Mouse (Mus musculus): ENCODE data around the gene Kcnk5. TPM values are rescaled to one million over a fixed set of nuclear protein-coding genes. Genes with fewer than 3 reads are reported as not detected.
A peak's percentile ranks its signal among the peaks of the same experiment; 100 is the strongest.

Kcnk5 gene
- total RNA-seq (2021): under 1 TPM; 0.28 to 0.70 TPM
- long read RNA-seq, experiment 1, partial matches to known transcripts: 0 of 3 reads
- long read RNA-seq, experiment 1, other reads (novel, unspliced or antisense): 2 of 3 reads
- long read RNA-seq, experiment 2: 0 reads

GRCm38 (mm10) chr14:20181466-20181921, at the start of gene Kcnk5:
Gene Kcnk5 (minus strand): TSS chr14:20181809.
- peak; percentile 82 for DNase-seq

- no peak for DNase-seq
These were observed 48.5 kb upstream of the Kcnk5 start for GRCm38 (mm10) chr14:20230063-20230491.

GRCm38 (mm10) chr14:20229437-20229836, 47.8 kb upstream of the Kcnk5 start:
- DNase-seq: no peak

- peak; percentile 42 for DNase-seq
These were observed 46.7 kb upstream of the Kcnk5 start for GRCm38 (mm10) chr14:20228336-20228735.

GRCm38 (mm10) chr14:20226982-20227381, 45.4 kb upstream of the Kcnk5 start:
- DNase-seq: no peak

- DNase-seq: no peak
These were observed 44.9 kb upstream of the Kcnk5 start for GRCm38 (mm10) chr14:20226488-20226887.

- DNase-seq: no peak
These were observed 43.9 kb upstream of the Kcnk5 start for GRCm38 (mm10) chr14:20225525-20225924.

- DNase-seq: no peak
These were observed 43.1 kb upstream of the Kcnk5 start for GRCm38 (mm10) chr14:20224576-20225218.

GRCm38 (mm10) chr14:20224163-20224562, 42.6 kb upstream of the Kcnk5 start:
- DNase-seq: no peak

- DNase-seq: no peak
These were observed 41.6 kb upstream of the Kcnk5 start for GRCm38 (mm10) chr14:20223253-20223652.

- DNase-seq: no peak
These were observed 39.5 kb upstream of the Kcnk5 start for GRCm38 (mm10) chr14:20221083-20221482.

- no peak for DNase-seq
These were observed 38.2 kb upstream of the Kcnk5 start for GRCm38 (mm10) chr14:20219849-20220248.

- no peak for DNase-seq
These were observed 35.8 kb upstream of the Kcnk5 start for GRCm38 (mm10) chr14:20217299-20217864.

GRCm38 (mm10) chr14:20216561-20217298, 35.1 kb upstream of the Kcnk5 start:
- no peak for DNase-seq

- DNase-seq: no peak
These were observed 34.2 kb upstream of the Kcnk5 start for GRCm38 (mm10) chr14:20215826-20216225.

- DNase-seq: no peak
These were observed 32.5 kb upstream of the Kcnk5 start for GRCm38 (mm10) chr14:20214125-20214524.

GRCm38 (mm10) chr14:20211754-20212601, 30.4 kb upstream of the Kcnk5 start:
- DNase-seq: no peak

- DNase-seq: no peak
These were observed 28.3 kb upstream of the Kcnk5 start for GRCm38 (mm10) chr14:20209926-20210325.

GRCm38 (mm10) chr14:20208435-20208834, 26.8 kb upstream of the Kcnk5 start:
- no peak for DNase-seq

- no peak for DNase-seq
These were observed 24.1 kb upstream of the Kcnk5 start for GRCm38 (mm10) chr14:20205747-20206146.

GRCm38 (mm10) chr14:20203301-20203700, 21.7 kb upstream of the Kcnk5 start:
- DNase-seq: no peak

GRCm38 (mm10) chr14:20202655-20203181, 21.1 kb upstream of the Kcnk5 start:
- DNase-seq: no peak

Data from gastrocnemius, postnatal 25 days (tissue).